Mouse (Mus musculus): ENCODE measurements around the gene Cdc25a.

DNA sequence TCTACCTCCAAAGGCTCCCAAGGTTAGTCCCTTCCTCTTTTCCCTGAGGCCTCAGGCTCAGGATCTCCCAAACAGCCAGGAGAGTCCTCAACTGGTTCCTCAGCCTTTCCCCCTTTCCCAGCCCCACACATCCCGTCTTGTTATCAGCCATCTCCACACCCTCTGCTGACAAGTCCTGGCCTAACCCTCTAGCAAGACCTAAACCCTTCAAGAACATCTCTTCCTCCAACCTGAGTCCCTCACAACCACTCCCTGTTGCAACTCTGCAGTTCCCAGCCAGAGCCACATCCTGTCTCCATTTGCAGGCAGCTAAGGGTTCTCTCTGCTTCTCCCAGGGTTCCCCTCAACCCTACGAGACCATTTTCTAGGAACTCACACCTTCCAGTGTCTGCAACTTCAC is 9.2 kb upstream of the Cdc25a start:
- no peak for TF ChIP-seq POLR2A (IDR thresholded peaks at IDR 0.05; ENCODE audit: low read depth, low read length)
- TF ChIP-seq CTCF (conservative IDR thresholded peaks at IDR 0.05; ENCODE audit: insufficient read depth, insufficient read length, low read depth, low read length), result no peak

Data from kidney, adult 2 months (tissue).